Mouse (Mus musculus) E14TG2a.4 (cell line): ENCODE results near the gene Lrrc28.

Source experiments
- CTCF ChIP-seq: conservative IDR thresholded peaks from 2 replicates; pipeline ENCODE4 v1.5.1; 2014; ENCODE audit warnings: low read length
- POU5F1 ChIP-seq: IDR thresholded peaks from 2 replicates; pipeline ENCODE4 v1.6.1; 2014; ENCODE audit warnings: low read length, borderline replicate concordance

DNA sequence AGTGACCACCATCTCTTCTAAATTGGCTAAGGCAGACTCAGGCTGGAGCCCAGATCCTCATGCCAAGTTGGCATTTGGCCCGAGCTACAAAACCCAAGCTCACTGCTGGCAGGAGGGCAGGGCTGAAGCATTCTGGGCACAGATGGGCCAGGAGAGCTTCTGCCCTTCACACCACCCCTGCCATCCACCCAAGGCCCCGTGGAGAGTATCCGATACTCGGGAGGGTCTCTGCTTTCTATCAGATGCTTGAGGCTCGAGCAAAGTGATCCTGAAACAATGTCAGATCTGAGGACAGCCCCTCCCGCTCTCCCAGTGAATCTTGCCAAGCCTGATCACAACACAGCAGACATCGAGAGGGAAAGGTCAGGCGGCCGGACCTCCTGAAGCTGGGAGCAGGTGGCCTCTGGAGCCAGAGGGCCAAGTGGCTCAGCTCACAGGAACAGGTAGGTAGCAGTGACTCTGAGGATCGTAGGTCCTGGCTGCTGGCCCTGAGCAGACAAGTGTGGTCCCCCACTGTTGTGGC lies 157.1 kb downstream of the Lrrc28 start:
- no peak for TF ChIP-seq CTCF
- no peak for TF ChIP-seq POU5F1
